Mouse (Mus musculus) heart, embryonic 16.5 days (tissue): ENCODE results near the gene Thrsp. TPM values are rescaled to one million over a fixed set of nuclear protein-coding genes. Genes with fewer than 3 reads are reported as not detected.

Source experiments
- ATAC-seq: fragments of 200-750 bp; cut with Nextera tagmentation; replicated peaks from 2 replicates; pipeline ENCODE4 v1.8.0; 2017; ENCODE audit warnings: moderate number of reproducible peaks; ENCODE audit not compliant: insufficient read depth, low FRiP score; ENCODE audit errors: extremely low read depth
- H3K27ac ChIP-seq: fragments of 300-500 bp; sonication (generic); 2 replicates; pipeline ENCODE4 v1.5.1; 2014; ENCODE audit warnings: mild to moderate bottlenecking, low read length, control low read depth, moderate library complexity
- H3K27me3 ChIP-seq: fragments of 300-500 bp; sonication (generic); 2 replicates; pipeline ENCODE4 v1.6.1; 2014; ENCODE audit warnings: low read length, mixed read lengths; ENCODE audit not compliant: control insufficient read depth, insufficient read depth
- H3K36me3 ChIP-seq: fragments of 300-500 bp; sonication (generic); 2 replicates; pipeline ENCODE4 v1.6.1; 2014; ENCODE audit not compliant: control insufficient read depth, insufficient read depth
- H3K4me1 ChIP-seq: fragments of 300-500 bp; sonication (generic); 2 replicates; pipeline ENCODE4 v1.6.1; 2014; ENCODE audit warnings: low read length, mixed read lengths; ENCODE audit not compliant: control insufficient read depth, insufficient read depth
- H3K4me2 ChIP-seq: fragments of 300-500 bp; sonication (generic); 2 replicates; pipeline ENCODE4 v1.6.1; 2014; ENCODE audit warnings: low read depth, mild to moderate bottlenecking, control low read depth, low read length
- H3K4me3 ChIP-seq: fragments of 300-500 bp; sonication (generic); 2 replicates; pipeline ENCODE4 v1.5.1; 2014; ENCODE audit warnings: mild to moderate bottlenecking, control low read depth, low read length
- H3K9ac ChIP-seq: fragments of 300-500 bp; sonication (generic); 2 replicates; pipeline ENCODE4 v1.6.1; 2014; ENCODE audit warnings: low read length, control low read depth
- H3K9me3 ChIP-seq: fragments of 300-500 bp; sonication (generic); replicated peaks from 2 replicates; pipeline ENCODE4 v1.6.1; 2016; ENCODE audit warnings: low read length; ENCODE audit not compliant: control insufficient read depth
- WGBS: fragments of 180-500 bp; shearing (Covaris S2); extraction: QIAGEN DNeasy Blood & Tissue Kit; methylation state at CpG from one replicate; pipeline ENCODE4 v1.1.7; 2014; 5-methylcytosine and 5-hydroxymethylcytosine counted together
- polyA plus RNA-seq: library from polyadenylated mRNA; unstranded; fragments of >200 nt; fragmentation: Nextera tagmentation; extraction: Ambion mirVana; gene quantifications from 2 replicates; pipeline ENCODE4 v1.2.1, GENCODE M21; 2015

Gene Thrsp
- polyA plus RNA-seq, 1 experiment from 2014 or later: 2.0 TPM

DNA sequence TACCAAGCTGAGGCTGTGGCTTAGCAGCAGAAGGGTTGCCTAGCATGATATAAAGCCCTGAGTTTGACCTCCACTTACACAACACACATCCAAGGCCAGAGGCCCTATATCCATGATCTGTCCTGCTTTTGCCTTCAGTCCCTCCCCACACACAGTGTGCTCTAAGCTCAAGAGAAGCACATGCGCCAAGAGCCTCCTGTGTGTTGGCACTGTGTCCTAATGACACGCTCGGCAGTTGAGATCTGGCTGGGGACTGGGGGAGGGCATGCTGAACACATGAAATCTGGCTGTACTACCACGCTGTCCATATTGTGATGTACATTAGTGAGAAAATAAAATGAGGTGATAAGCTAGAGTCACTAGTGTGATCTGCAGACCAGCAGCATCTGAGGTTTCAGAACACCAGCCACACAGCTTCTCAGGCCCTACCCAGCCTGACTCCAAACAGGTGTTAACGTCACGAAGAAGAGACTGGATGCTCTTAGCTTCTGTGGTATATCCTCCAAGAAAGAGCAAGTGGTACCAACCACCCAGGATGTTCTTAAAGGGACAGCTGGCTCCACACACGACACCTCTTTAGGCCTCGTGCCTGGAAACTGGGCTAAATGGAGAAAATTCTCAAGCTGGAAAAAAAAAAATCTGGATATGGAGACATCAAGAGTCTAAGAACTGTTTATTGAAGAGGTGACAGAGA, 3.6 kb upstream of the Thrsp start:
- Histone ChIP-seq H3K9ac (no peak overlapping the region), H3K4me3 (no peak overlapping the region), H3K4me2 (no peak overlapping the region), H3K9me3 (no peaks in the 10 kb centered on the region), H3K36me3 (no peaks in the 10 kb centered on the region), H3K4me1 (peaks cover 14% of the 10 kb centered on the region; the same call in 1 of the 2 replicates), H3K27ac (no peak overlapping the region), H3K27me3 (no peaks in the 10 kb centered on the region)
- 68% methylated on average over 8 of the region's 8 CpGs for WGBS
- no peak for ATAC-seq

- ATAC-seq: no peak
- no peak overlapping the region for H3K4me3 ChIP-seq
- no peaks in the 10 kb centered on the region for H3K9me3 ChIP-seq
- H3K4me2 ChIP-seq: no peak overlapping the region
- no peak overlapping the region for H3K9ac ChIP-seq
- H3K27ac ChIP-seq: no peak overlapping the region
- 57% methylated on average over 1 of the region's 1 CpGs for WGBS
- H3K4me1 ChIP-seq: peaks cover 14% of the 10 kb centered on the region; the same call in 1 of the 2 replicates
- H3K27me3 ChIP-seq: no peaks in the 10 kb centered on the region
- H3K36me3 ChIP-seq: no peaks in the 10 kb centered on the region
Observed at GRCm38 (mm10) chr7:97420406-97420805, 2.9 kb upstream of the Thrsp start.

GRCm38 (mm10) chr7:97419163-97419562, 1.6 kb upstream of the Thrsp start:
- ATAC-seq: no peak
- H3K27me3 ChIP-seq: no peaks in the 10 kb centered on the region
- no peak overlapping the region for H3K27ac ChIP-seq
- H3K9ac ChIP-seq: no peak overlapping the region
- H3K9me3 ChIP-seq: no peaks in the 10 kb centered on the region
- H3K4me3 ChIP-seq: no peak overlapping the region
- H3K4me2 ChIP-seq: no peak overlapping the region
- peaks cover 16% of the 10 kb centered on the region; the same call in 1 of the 2 replicates for H3K4me1 ChIP-seq
- H3K36me3 ChIP-seq: no peaks in the 10 kb centered on the region
- WGBS: 81% methylated on average over 5 of the region's 5 CpGs

GRCm38 (mm10) chr7:97418717-97419116, 1.2 kb upstream of the Thrsp start:
- Histone ChIP-seq H3K4me2 (no peak overlapping the region), H3K9me3 (no peaks in the 10 kb centered on the region), H3K27ac (no peak overlapping the region), H3K36me3 (no peaks in the 10 kb centered on the region), H3K27me3 (no peaks in the 10 kb centered on the region), H3K4me1 (peaks cover 19% of the 10 kb centered on the region; the same call in 1 of the 2 replicates), H3K9ac (no peak overlapping the region), H3K4me3 (no peak overlapping the region)
- ATAC-seq: no peak
- WGBS: 66% methylated on average over 5 of the region's 5 CpGs

- WGBS: 89% methylated on average over 4 of the region's 4 CpGs
- Histone ChIP-seq H3K9me3 (no peaks in the 10 kb centered on the region), H3K27ac (no peak overlapping the region), H3K4me1 (peaks cover 19% of the 10 kb centered on the region; the same call in 1 of the 2 replicates), H3K4me3 (no peak overlapping the region), H3K4me2 (no peak overlapping the region), H3K36me3 (no peaks in the 10 kb centered on the region), H3K9ac (no peak overlapping the region), H3K27me3 (no peaks in the 10 kb centered on the region)
- no peak for ATAC-seq
Observed at GRCm38 (mm10) chr7:97416473-97416872, 1.1 kb downstream of the Thrsp start.

DNA sequence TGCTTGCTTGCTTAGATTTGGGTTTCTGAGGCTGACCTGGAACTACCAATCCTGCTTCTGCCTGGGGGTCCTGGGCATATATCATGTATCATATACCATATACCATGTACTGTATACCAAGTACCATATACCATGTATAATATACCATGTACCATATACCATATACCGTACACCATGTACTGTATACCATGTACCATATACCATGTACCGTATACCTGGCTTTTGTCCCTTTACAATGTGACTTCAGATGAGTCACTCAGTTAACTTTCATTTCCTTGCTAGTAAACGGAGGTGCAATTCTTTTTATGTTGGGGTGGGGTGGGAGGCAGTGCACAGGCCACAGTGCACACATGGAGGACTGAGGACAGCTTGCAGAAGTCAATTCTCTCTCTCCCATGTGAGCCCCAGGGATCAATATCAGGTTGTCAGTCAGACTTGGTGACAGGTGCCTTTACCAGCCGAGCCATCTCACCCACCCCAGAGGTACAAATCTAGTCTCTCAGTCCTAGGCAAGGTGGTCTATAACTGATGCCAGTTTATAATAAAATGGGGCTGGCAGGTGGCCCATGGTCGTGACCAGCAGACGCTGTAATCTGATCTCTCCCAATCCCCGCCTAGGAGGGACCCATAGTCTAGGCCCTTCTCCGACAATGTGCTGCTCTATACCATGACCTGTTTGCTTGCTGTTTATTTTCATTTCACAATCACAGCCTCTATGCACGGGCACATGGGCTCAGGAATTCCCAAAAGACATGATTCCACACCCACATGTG, 2.4 kb downstream of the Thrsp start:
- no peaks in the 10 kb centered on the region for H3K9me3 ChIP-seq
- 50% methylated on average over 9 of the region's 9 CpGs for WGBS
- H3K9ac ChIP-seq: no peak overlapping the region
- no peak for ATAC-seq
- H3K4me2 ChIP-seq: no peak overlapping the region
- peaks cover 10% of the 10 kb centered on the region for H3K36me3 ChIP-seq
- H3K27me3 ChIP-seq: no peaks in the 10 kb centered on the region
- H3K4me1 ChIP-seq: peaks cover 16% of the 10 kb centered on the region; the same call in 1 of the 2 replicates
- H3K27ac ChIP-seq: no peak overlapping the region
- no peak overlapping the region for H3K4me3 ChIP-seq

DNA sequence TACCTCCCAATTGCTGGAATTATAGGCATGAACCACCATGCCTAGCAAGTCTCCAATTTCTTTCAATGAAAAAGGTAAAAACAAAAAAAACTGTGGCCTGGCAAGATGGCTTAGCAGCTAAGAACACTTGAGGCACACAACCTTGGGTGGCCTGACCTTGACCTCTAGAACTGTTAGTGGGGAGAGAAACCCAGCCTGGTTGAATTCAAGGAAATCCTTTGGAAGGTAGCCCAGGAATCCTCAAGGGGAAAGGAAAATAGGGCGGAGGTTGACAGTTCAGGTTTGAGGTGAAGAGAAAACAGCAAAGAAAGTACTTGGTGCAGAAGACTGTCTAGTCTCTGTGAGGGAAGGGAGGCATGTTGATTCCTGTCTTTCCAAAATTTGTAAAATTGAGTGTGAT, 3.1 kb downstream of the Thrsp start:
- 55% methylated on average over 1 of the region's 1 CpGs for WGBS
- no peak overlapping the region for H3K4me3 ChIP-seq
- no peak overlapping the region for H3K27ac ChIP-seq

GRCm38 (mm10) chr7:97413981-97414380, 3.5 kb downstream of the Thrsp start:
- ATAC-seq: no peak
- Histone ChIP-seq H3K9ac (no peak overlapping the region), H3K27ac (no peak overlapping the region), H3K36me3 (peaks cover 21% of the 10 kb centered on the region), H3K4me2 (no peak overlapping the region), H3K4me1 (peaks cover 16% of the 10 kb centered on the region; the same call in 1 of the 2 replicates), H3K4me3 (no peak overlapping the region), H3K27me3 (no peaks in the 10 kb centered on the region), H3K9me3 (no peaks in the 10 kb centered on the region)
- WGBS: 89% methylated on average over 1 of the region's 1 CpGs

More for the DNA sequence above, 3.1 kb downstream of the Thrsp start:
- H3K4me1 ChIP-seq: peaks cover 16% of the 10 kb centered on the region; the same call in 1 of the 2 replicates
- H3K9ac ChIP-seq: no peak overlapping the region
- H3K36me3 ChIP-seq: peaks cover 16% of the 10 kb centered on the region
- H3K9me3 ChIP-seq: no peaks in the 10 kb centered on the region
- H3K27me3 ChIP-seq: no peaks in the 10 kb centered on the region
- no peak overlapping the region for H3K4me2 ChIP-seq
- no peak for ATAC-seq

GRCm38 (mm10) chr7:97411575-97411974, 6.0 kb downstream of the Thrsp start:
- WGBS: 83% methylated on average over 3 of the region's 3 CpGs
- no peak overlapping the region for H3K9ac ChIP-seq

More at GRCm38 (mm10) chr7:97411575-97411974, 6.0 kb downstream of the Thrsp start:
- 0 out of 2 replicates have a peak, but pooled peaks cover 6% of the 10 kb centered on the region for H3K4me1 ChIP-seq
- no peaks in the 10 kb centered on the region for H3K27me3 ChIP-seq
- H3K27ac ChIP-seq: no peak overlapping the region
- no peak for ATAC-seq
- peaks cover 40% of the 10 kb centered on the region for H3K36me3 ChIP-seq
- H3K4me3 ChIP-seq: no peak overlapping the region
- H3K4me2 ChIP-seq: no peak overlapping the region
- no peaks in the 10 kb centered on the region for H3K9me3 ChIP-seq
